Mouse (Mus musculus) kidney, postnatal 0 days (tissue): ENCODE measurements around the gene Styxl1. TPM values are rescaled to one million over a fixed set of nuclear protein-coding genes. Genes with fewer than 3 reads are reported as not detected.

Source experiments
- ATAC-seq: fragments of 200-750 bp; cut with Nextera tagmentation; replicated peaks from 2 replicates; pipeline ENCODE4 v1.8.0; 2017; ENCODE audit warnings: low read depth, moderate number of reproducible peaks, moderate TSS enrichment, moderate library complexity; ENCODE audit not compliant: low FRiP score
- DNase-seq: peaks from one replicate; pipeline ENCODE4 v3.0.0-alpha.2; 2016; ENCODE audit warnings: low spot score
- H3K27ac ChIP-seq: fragments of 300-500 bp; sonication (generic); 2 replicates; pipeline ENCODE4 v1.5.1; 2014; ENCODE audit warnings: mild to moderate bottlenecking
- H3K27me3 ChIP-seq: fragments of 300-500 bp; sonication (generic); 2 replicates; pipeline ENCODE4 v1.6.1; 2014; ENCODE audit warnings: low read length, mixed read lengths; ENCODE audit not compliant: insufficient read depth
- H3K36me3 ChIP-seq: fragments of 300-500 bp; sonication (generic); 2 replicates; pipeline ENCODE4 v1.6.1; 2014; ENCODE audit warnings: low read length, mixed read lengths; ENCODE audit not compliant: insufficient read depth
- H3K4me1 ChIP-seq: fragments of 300-500 bp; sonication (generic); replicated peaks from 2 replicates; pipeline ENCODE4 v1.6.1; 2014; ENCODE audit warnings: antibody characterized with exemption, low read length, mixed read lengths; ENCODE audit not compliant: insufficient read depth
- H3K4me2 ChIP-seq: fragments of 300-500 bp; sonication (generic); 2 replicates; pipeline ENCODE4 v1.6.1; 2014; ENCODE audit warnings: mild to moderate bottlenecking, low read length, moderate library complexity, mixed read lengths
- H3K4me3 ChIP-seq: fragments of 300-500 bp; sonication (generic); replicated peaks from 2 replicates; pipeline ENCODE4 v1.5.1; 2014; ENCODE audit warnings: low read depth, low read length
- H3K9ac ChIP-seq: fragments of 300-500 bp; sonication (generic); 2 replicates; pipeline ENCODE4 v1.6.1; 2014; ENCODE audit warnings: low read depth, low read length
- H3K9me3 ChIP-seq: fragments of 300-500 bp; sonication (generic); replicated peaks from 2 replicates; pipeline ENCODE4 v1.6.1; 2016; ENCODE audit warnings: low read length, inconsistent platforms, mixed read lengths
- CTCF ChIP-seq: IDR thresholded peaks from 2 replicates; pipeline ENCODE4 v1.5.1; 2016; ENCODE audit warnings: antibody characterized with exemption, low read depth, mild to moderate bottlenecking, moderate library complexity
- WGBS: fragments of 180-500 bp; shearing (Covaris S2); extraction: QIAGEN DNeasy Blood & Tissue Kit; methylation state at CpG from one replicate; pipeline ENCODE4 v1.1.7; 2014; 5-methylcytosine and 5-hydroxymethylcytosine counted together
- polyA plus RNA-seq: library from polyadenylated mRNA; unstranded; fragments of >200 nt; fragmentation: Nextera tagmentation; extraction: Ambion mirVana; gene quantifications from 2 replicates; pipeline ENCODE4 v1.2.1, GENCODE M21; 2015

Gene Styxl1
- polyA plus RNA-seq, 1 experiment from 2014 or later: 0.53 TPM

DNA sequence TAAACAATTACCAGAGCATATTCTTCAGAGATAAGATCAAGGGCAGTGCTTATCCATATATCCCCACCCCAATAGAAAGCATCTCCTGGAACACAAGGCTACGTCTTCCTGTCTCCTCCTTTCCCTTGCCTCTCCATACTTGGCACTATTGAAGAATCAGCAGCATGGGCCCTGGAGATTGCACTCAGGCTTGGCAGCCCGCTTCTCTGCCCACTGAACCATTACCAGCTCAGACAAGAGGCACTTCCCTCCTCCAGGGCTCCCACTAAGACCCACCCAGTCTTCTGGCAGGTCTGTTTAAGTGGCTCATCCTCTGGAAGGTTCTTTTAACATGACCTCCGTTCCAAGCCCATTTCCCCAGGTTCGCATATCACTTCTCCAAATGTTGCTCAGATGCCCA, 1.6 kb downstream of the Styxl1 start:
- Histone ChIP-seq H3K27me3 (no peaks in the 10 kb centered on the region), H3K4me2 (no peak overlapping the region), H3K9me3 (no peaks in the 10 kb centered on the region), H3K4me1 (peaks cover 14% of the 10 kb centered on the region; the same call in 1 of the 2 replicates), H3K36me3 (0 out of 2 replicates have a peak, but pooled peaks cover under 1% of the 10 kb centered on the region), H3K4me3 (no peak overlapping the region), H3K27ac (no peak overlapping the region), H3K9ac (no peak overlapping the region)
- ATAC-seq (no peak), DNase-seq (peak; percentile 50)
- WGBS: 44% methylated on average over 4 of the region's 4 CpGs
- no peak for TF ChIP-seq CTCF

DNA sequence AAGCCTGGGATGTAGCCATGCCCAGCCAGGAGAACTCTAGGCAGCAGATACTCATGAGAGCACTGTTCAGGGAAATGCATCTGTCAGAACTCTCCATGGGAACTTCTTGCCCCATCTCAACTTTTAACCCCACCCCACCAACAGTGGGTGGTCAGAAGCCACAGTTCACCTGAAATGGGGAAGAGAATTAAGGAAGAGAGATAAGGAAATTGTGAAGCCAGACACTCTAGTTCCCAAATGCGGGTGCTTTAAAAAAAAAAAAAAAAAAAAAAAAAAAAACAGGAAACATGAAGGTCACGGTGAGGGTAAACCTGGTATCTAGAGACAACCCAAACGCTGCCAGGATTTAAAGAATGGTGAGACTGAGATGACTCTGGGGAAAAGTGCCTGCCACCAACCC, 5.7 kb downstream of the Styxl1 start:
- ATAC-seq: no peak
- Histone ChIP-seq H3K27me3 (no peaks in the 10 kb centered on the region), H3K27ac (no peak overlapping the region), H3K4me1 (0 out of 2 replicates have a peak, but pooled peaks cover 3% of the 10 kb centered on the region), H3K9me3 (no peaks in the 10 kb centered on the region), H3K4me3 (no peak overlapping the region), H3K4me2 (no peak overlapping the region), H3K9ac (no peak overlapping the region), H3K36me3 (no peaks in the 10 kb centered on the region)
- 30% methylated on average over 3 of the region's 3 CpGs for WGBS
- TF ChIP-seq CTCF: no peak
- no peak for DNase-seq

DNA sequence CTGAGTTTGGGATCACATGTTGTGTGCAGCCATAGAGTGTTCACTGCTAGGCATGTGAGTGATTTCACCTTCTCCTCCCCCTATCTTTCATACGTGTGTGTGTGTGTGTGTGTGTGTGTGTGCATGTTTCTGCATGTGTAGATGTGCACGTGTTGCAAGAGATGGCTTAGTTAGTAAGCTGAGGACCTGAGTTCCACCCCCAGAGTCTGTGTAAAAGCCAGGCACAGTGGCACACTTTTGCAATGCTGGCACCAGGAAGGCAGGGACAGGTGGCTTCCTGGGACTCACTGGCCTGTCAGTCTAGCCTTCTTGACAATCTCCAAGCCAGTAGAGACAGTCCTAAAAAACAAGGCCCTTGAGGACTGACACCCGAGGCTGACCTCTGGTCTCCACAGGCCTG, 13.2 kb downstream of the Styxl1 start:
- Histone ChIP-seq H3K9me3 (no peaks in the 10 kb centered on the region), H3K4me1 (no peaks in the 10 kb centered on the region), H3K9ac (no peak overlapping the region), H3K27ac (no peak overlapping the region), H3K36me3 (no peaks in the 10 kb centered on the region), H3K4me3 (no peak overlapping the region), H3K27me3 (no peaks in the 10 kb centered on the region), H3K4me2 (no peak overlapping the region)
- DNase-seq (no peak), ATAC-seq (no peak)
- TF ChIP-seq CTCF: no peak
- WGBS: 65% methylated on average over 3 of the region's 3 CpGs

DNA sequence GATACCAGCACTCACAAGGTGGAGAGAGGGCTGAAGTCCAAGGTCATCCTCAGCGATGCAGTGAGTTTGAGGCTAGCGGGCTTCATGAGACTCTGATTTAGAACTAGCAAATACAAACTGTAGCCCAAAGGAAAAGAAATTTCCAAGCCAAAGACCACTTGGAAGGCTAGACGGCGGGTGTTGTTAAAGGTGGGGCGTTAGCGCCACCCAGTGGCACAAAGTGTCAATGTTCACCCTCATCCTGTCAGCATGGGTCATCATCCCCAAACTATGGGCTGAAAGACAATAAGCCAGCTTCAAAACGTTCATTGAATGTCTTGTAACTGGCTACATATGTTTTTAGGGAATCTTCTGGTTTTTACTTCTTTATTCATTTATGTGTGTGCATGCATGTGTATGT, 14.7 kb downstream of the Styxl1 start:
- no peaks in the 10 kb centered on the region for H3K4me1 ChIP-seq
- H3K27ac ChIP-seq: no peak overlapping the region
- H3K4me2 ChIP-seq: no peak overlapping the region
- ATAC-seq: no peak
- H3K27me3 ChIP-seq: no peaks in the 10 kb centered on the region
- no peaks in the 10 kb centered on the region for H3K9me3 ChIP-seq
- peak; percentile 93 for TF ChIP-seq CTCF
- no peaks in the 10 kb centered on the region for H3K36me3 ChIP-seq
- peak; percentile 90 for DNase-seq
- WGBS: 2% methylated on average over 7 of the region's 7 CpGs
- no peak overlapping the region for H3K9ac ChIP-seq
- H3K4me3 ChIP-seq: no peak overlapping the region

DNA sequence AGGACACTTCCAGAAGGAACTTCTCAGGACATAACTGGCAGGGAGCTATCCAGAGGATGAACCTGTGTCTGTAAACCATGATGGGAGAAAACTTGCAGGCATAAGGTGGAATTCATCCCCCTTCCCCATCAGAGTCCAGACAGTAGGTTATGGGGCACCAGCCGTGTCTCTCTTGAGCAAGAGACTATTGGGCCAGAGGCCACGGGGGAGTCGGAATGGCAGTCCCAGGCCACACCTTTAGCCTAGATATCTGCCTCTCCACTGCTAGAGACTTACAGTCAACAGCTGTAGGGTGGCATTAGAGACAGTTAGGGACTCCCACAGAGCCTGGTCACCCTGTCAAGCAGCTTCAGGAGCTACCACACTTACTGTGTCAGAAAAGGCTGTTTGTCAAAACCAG, 16.3 kb downstream of the Styxl1 start:
- DNase-seq (no peak), ATAC-seq (no peak)
- H3K36me3 ChIP-seq: no peaks in the 10 kb centered on the region
- no peaks in the 10 kb centered on the region for H3K4me1 ChIP-seq
- WGBS: 57% methylated on average over 3 of the region's 3 CpGs
- no peaks in the 10 kb centered on the region for H3K9me3 ChIP-seq
- TF ChIP-seq CTCF: no peak
- H3K4me2 ChIP-seq: no peak overlapping the region
- H3K27me3 ChIP-seq: no peaks in the 10 kb centered on the region
- no peak overlapping the region for H3K9ac ChIP-seq
- no peak overlapping the region for H3K4me3 ChIP-seq
- no peak overlapping the region for H3K27ac ChIP-seq

DNA sequence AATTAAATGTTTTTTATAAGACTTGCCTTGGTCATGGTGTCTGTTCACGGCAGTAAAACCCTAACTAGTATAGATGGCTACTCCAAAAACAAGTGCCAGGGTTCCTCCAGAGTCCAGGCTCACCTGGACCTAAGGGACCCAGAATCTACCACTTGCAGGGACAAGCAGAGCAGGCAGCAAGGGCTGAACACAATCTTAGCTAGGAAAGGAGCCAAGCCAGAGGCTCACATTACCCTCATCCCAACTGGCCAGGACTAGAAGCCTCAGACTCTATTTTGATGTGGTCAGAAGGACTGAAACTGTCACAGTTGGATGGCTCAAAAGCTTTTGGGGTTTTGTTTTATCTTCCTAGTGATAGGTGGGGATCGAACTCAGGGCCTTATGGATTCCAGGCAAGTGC, 26.6 kb downstream of the Styxl1 start:
- no peak overlapping the region for H3K9ac ChIP-seq
- H3K4me3 ChIP-seq: no peak overlapping the region
- H3K27me3 ChIP-seq: no peaks in the 10 kb centered on the region
- DNase-seq (no peak), ATAC-seq (no peak)
- H3K27ac ChIP-seq: no peak overlapping the region
- H3K4me1 ChIP-seq: no peaks in the 10 kb centered on the region
- H3K4me2 ChIP-seq: no peak overlapping the region
- no peaks in the 10 kb centered on the region for H3K36me3 ChIP-seq
- 79% methylated on average over 2 of the region's 2 CpGs for WGBS
- no peaks in the 10 kb centered on the region for H3K9me3 ChIP-seq
- TF ChIP-seq CTCF: no peak

DNA sequence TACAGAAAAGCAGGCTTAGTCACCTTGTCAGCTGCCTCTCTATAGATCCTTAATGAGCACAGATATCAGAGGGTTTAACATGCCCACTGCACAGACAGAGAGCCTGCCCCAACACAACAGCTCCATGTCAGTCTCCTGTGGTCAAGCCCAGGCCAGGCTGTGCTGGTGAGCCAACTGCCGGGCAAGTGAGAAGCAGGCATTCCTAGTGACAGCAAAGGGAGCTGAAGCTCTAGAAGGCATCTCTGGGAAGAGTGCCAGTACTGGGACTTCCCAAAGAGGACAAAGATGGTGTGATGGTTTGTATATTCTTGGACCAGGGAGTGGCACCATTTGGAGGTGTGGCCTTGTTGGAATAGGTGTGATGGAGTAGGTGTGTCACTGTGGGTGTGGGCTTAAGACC, 27.1 kb downstream of the Styxl1 start:
- no peaks in the 10 kb centered on the region for H3K36me3 ChIP-seq
- no peak overlapping the region for H3K4me2 ChIP-seq
- no peaks in the 10 kb centered on the region for H3K27me3 ChIP-seq
- no peaks in the 10 kb centered on the region for H3K4me1 ChIP-seq
- H3K27ac ChIP-seq: no peak overlapping the region
- no peaks in the 10 kb centered on the region for H3K9me3 ChIP-seq
- no peak overlapping the region for H3K4me3 ChIP-seq
- DNase-seq (no peak), ATAC-seq (no peak)
- H3K9ac ChIP-seq: no peak overlapping the region
- no peak for TF ChIP-seq CTCF
- WGBS: 67% methylated on average over 1 of the region's 1 CpGs
